Mouse (Mus musculus): ENCODE data around the gene Tacc2. TPM values are rescaled to one million over a fixed set of nuclear protein-coding genes. Genes with fewer than 3 reads are reported as not detected.

Gene Tacc2
- polyA plus RNA-seq, 1 experiment from 2014 or later: 19.8 TPM

- no peaks in the 10 kb centered on the region for H3K36me3 ChIP-seq (ENCODE audit: insufficient read depth, low read length)
- no peaks in the 10 kb centered on the region for H3K4me1 ChIP-seq (ENCODE audit: insufficient read depth, low read depth, low read length)
Observed at GRCm38 (mm10) chr7:130711851-130712250, 134.6 kb downstream of the Tacc2 start.

GRCm38 (mm10) chr7:130713319-130713718 is 136.1 kb downstream of the Tacc2 start:
- H3K36me3 ChIP-seq (ENCODE audit: insufficient read depth, low read length): no peaks in the 10 kb centered on the region
- no peaks in the 10 kb centered on the region for H3K4me1 ChIP-seq (ENCODE audit: insufficient read depth, low read depth, low read length)
- ATAC-seq (no peak), DNase-seq (ENCODE audit: low spot score) (no peak)
- no peak overlapping the region for H3K9ac ChIP-seq (replicated peaks; ENCODE audit: low read depth)
- no peak overlapping the region for H3K4me3 ChIP-seq (ENCODE audit: low read depth, low read length)
- no peak overlapping the region for H3K4me2 ChIP-seq (replicated peaks; ENCODE audit: low read depth, low read length)
- H3K27me3 ChIP-seq (replicated peaks; ENCODE audit: insufficient read depth, low read length): no peaks in the 10 kb centered on the region
- WGBS: 80% methylated on average over 6 of the region's 6 CpGs
- H3K9me3 ChIP-seq (ENCODE audit: low read length): no peaks in the 10 kb centered on the region
- no peak overlapping the region for H3K27ac ChIP-seq (ENCODE audit: low read length)
- TF ChIP-seq EP300 (IDR thresholded peaks at IDR 0.05) (no peak), CTCF (IDR thresholded peaks at IDR 0.05) (no peak)

More at GRCm38 (mm10) chr7:130711851-130712250, 134.6 kb downstream of the Tacc2 start:
- TF ChIP-seq CTCF (IDR thresholded peaks at IDR 0.05): no peak
- TF ChIP-seq EP300 (IDR thresholded peaks at IDR 0.05): no peak
- Histone ChIP-seq H3K9ac (replicated peaks; ENCODE audit: low read depth) (no peak overlapping the region), H3K4me2 (replicated peaks; ENCODE audit: low read depth, low read length) (no peak overlapping the region), H3K4me3 (ENCODE audit: low read depth, low read length) (no peak overlapping the region), H3K27ac (ENCODE audit: low read length) (no peak overlapping the region), H3K9me3 (ENCODE audit: low read length) (no peaks in the 10 kb centered on the region), H3K27me3 (replicated peaks; ENCODE audit: insufficient read depth, low read length) (no peaks in the 10 kb centered on the region)
- ATAC-seq: no peak
- 87% methylated on average over 7 of the region's 7 CpGs for WGBS
- DNase-seq (ENCODE audit: low spot score): no peak

GRCm38 (mm10) chr7:130715467-130715866 is 138.2 kb downstream of the Tacc2 start:
- no peak for TF ChIP-seq EP300 (IDR thresholded peaks at IDR 0.05)
- no peak for TF ChIP-seq CTCF (IDR thresholded peaks at IDR 0.05)
- no peak overlapping the region for H3K27ac ChIP-seq (ENCODE audit: low read length)
- H3K36me3 ChIP-seq (ENCODE audit: insufficient read depth, low read length): no peaks in the 10 kb centered on the region
- DNase-seq (ENCODE audit: low spot score): no peak
- H3K9me3 ChIP-seq (ENCODE audit: low read length): no peaks in the 10 kb centered on the region
- H3K9ac ChIP-seq (replicated peaks; ENCODE audit: low read depth): no peak overlapping the region
- no peak overlapping the region for H3K4me2 ChIP-seq (replicated peaks; ENCODE audit: low read depth, low read length)
- H3K4me3 ChIP-seq (ENCODE audit: low read depth, low read length): no peak overlapping the region
- WGBS: 82% methylated on average over 3 of the region's 3 CpGs
- no peaks in the 10 kb centered on the region for H3K27me3 ChIP-seq (replicated peaks; ENCODE audit: insufficient read depth, low read length)
- no peak for ATAC-seq
- no peaks in the 10 kb centered on the region for H3K4me1 ChIP-seq (ENCODE audit: insufficient read depth, low read depth, low read length)

- no peak overlapping the region for H3K4me2 ChIP-seq (replicated peaks; ENCODE audit: low read depth, low read length)
Observed at GRCm38 (mm10) chr7:130716341-130716740, 139.1 kb downstream of the Tacc2 start.

GRCm38 (mm10) chr7:130716989-130717388 is 139.8 kb downstream of the Tacc2 start:
- no peaks in the 10 kb centered on the region for H3K4me1 ChIP-seq (ENCODE audit: insufficient read depth, low read depth, low read length)
- no peak for DNase-seq (ENCODE audit: low spot score)
- H3K4me2 ChIP-seq (replicated peaks; ENCODE audit: low read depth, low read length): no peak overlapping the region
- 91% methylated on average over 6 of the region's 6 CpGs for WGBS
- TF ChIP-seq CTCF (IDR thresholded peaks at IDR 0.05) (no peak), EP300 (IDR thresholded peaks at IDR 0.05) (no peak)
- no peak overlapping the region for H3K9ac ChIP-seq (replicated peaks; ENCODE audit: low read depth)
- ATAC-seq: no peak
- H3K27ac ChIP-seq (ENCODE audit: low read length): no peak overlapping the region
- no peaks in the 10 kb centered on the region for H3K9me3 ChIP-seq (ENCODE audit: low read length)
- H3K36me3 ChIP-seq (ENCODE audit: insufficient read depth, low read length): no peaks in the 10 kb centered on the region
- no peaks in the 10 kb centered on the region for H3K27me3 ChIP-seq (replicated peaks; ENCODE audit: insufficient read depth, low read length)
- no peak overlapping the region for H3K4me3 ChIP-seq (ENCODE audit: low read depth, low read length)

More at GRCm38 (mm10) chr7:130716341-130716740, 139.1 kb downstream of the Tacc2 start:
- H3K9ac ChIP-seq (replicated peaks; ENCODE audit: low read depth): no peak overlapping the region
- no peak overlapping the region for H3K4me3 ChIP-seq (ENCODE audit: low read depth, low read length)
- no peaks in the 10 kb centered on the region for H3K9me3 ChIP-seq (ENCODE audit: low read length)
- no peaks in the 10 kb centered on the region for H3K27me3 ChIP-seq (replicated peaks; ENCODE audit: insufficient read depth, low read length)
- WGBS: 86% methylated on average over 4 of the region's 4 CpGs
- H3K4me1 ChIP-seq (ENCODE audit: insufficient read depth, low read depth, low read length): no peaks in the 10 kb centered on the region
- H3K36me3 ChIP-seq (ENCODE audit: insufficient read depth, low read length): no peaks in the 10 kb centered on the region
- no peak for DNase-seq (ENCODE audit: low spot score)
- TF ChIP-seq CTCF (IDR thresholded peaks at IDR 0.05) (no peak), EP300 (IDR thresholded peaks at IDR 0.05) (no peak)
- H3K27ac ChIP-seq (ENCODE audit: low read length): no peak overlapping the region
- ATAC-seq: no peak

GRCm38 (mm10) chr7:130719931-130720598 is 142.8 kb downstream of the Tacc2 start:
- ATAC-seq: no peak
- H3K27me3 ChIP-seq (replicated peaks; ENCODE audit: insufficient read depth, low read length): no peaks in the 10 kb centered on the region
- H3K4me2 ChIP-seq (replicated peaks; ENCODE audit: low read depth, low read length): no peak overlapping the region
- no peak overlapping the region for H3K9ac ChIP-seq (replicated peaks; ENCODE audit: low read depth)
- no peak overlapping the region for H3K4me3 ChIP-seq (ENCODE audit: low read depth, low read length)
- 32% methylated on average over 16 of the region's 16 CpGs for WGBS
- no peak for DNase-seq (ENCODE audit: low spot score)
- no peaks in the 10 kb centered on the region for H3K4me1 ChIP-seq (ENCODE audit: insufficient read depth, low read depth, low read length)
- no peaks in the 10 kb centered on the region for H3K36me3 ChIP-seq (ENCODE audit: insufficient read depth, low read length)
- TF ChIP-seq EP300 (IDR thresholded peaks at IDR 0.05) (no peak), CTCF (IDR thresholded peaks at IDR 0.05) (no peak)
- H3K27ac ChIP-seq (ENCODE audit: low read length): no peak overlapping the region
- H3K9me3 ChIP-seq (ENCODE audit: low read length): no peaks in the 10 kb centered on the region
